In the genomic region with DNA sequence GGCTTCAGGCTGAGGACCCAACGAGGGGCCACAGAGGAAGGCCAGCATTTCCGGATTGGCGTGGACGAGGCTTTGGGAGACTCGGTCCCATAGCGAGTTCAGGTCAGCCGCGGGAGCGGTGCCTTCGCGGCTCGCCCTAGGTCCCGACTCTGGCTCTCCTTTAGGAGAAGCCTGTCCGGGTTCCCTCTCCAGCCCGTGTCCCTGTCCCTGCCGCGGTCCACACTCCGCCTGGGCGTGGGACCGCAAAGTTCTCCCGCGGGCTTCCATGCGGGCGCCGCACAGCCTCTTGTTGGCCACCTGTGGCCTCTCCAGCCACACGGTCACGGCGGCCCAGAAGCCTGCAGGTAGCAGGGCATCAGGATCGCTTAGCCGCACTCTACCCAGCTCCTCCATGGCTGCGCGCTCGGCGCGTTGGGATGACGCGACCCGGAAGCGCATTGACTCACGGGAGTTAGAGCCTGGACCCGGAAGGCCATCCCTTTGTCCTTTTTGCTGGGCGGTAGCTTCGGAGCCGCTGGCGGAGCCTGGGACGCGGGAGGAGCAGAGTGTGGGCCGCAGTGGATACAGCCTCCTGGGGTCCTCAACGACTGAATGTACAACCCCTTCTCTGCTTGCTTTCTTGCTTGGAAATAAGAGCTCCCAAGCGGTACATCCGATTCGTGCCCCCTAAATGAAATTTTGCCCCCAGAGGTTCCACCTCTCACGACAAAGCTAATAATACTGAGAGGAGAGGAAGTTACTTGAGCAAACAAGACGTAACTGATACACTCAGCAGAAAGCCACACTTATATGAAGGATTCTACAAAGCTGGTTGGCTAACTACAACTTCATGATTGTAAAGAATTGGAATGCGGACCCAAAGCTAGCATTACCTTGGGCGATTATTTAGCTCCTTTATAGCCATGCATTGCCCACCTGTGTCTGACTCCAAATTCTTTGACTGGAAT, we compare ENCODE assay signal across 8 mouse cellular contexts. TPM values are rescaled to one million over a fixed set of nuclear protein-coding genes. Genes with fewer than 3 reads are reported as not detected.
DNase-seq lines count a peak whose midpoint lies in the region; ATAC-seq lines count a peak whose summit lies in the region.

A gene (minus strand): TSS at position 418 of the 947 bp plus-strand sequence.

- H3K4me2 ChIP-seq in hindbrain, embryonic 11.5 days (replicated peaks; ENCODE audit: low read depth, low read length) = peak within 1 kb of the TSS; percentile 92

- H3K4me1 ChIP-seq in hindbrain, embryonic 11.5 days (replicated peaks; ENCODE audit: control insufficient read depth, insufficient read depth, low read length) = peaks cover 5% of the 10 kb centered on the region; the same call in 1 of the 2 replicates

- H3K4me3 ChIP-seq in hindbrain, embryonic 11.5 days (ENCODE audit: low read depth, low read length) = peak within 1 kb of the TSS; percentile 96

- H3K27me3 ChIP-seq in hindbrain, embryonic 11.5 days (ENCODE audit: control insufficient read depth, insufficient read depth, low read length) = no peaks in the 10 kb centered on the region

- H3K9me3 ChIP-seq in hindbrain, embryonic 11.5 days (ENCODE audit: control insufficient read depth, low read length) = no peaks in the 10 kb centered on the region

- peak within 1 kb of the TSS; percentile 86 for H3K27ac ChIP-seq in hindbrain, embryonic 11.5 days (ENCODE audit: low read depth, low read length)

- peak; percentile 100 for ATAC-seq in frontal cortex, adult (ENCODE audit: low TSS enrichment)
- peak; percentile 97 for ATAC-seq in hindbrain, embryonic 11.5 days (ENCODE audit: low FRiP score)

- WGBS in hindbrain, embryonic 11.5 days = 4% methylated on average over 56 of the region's 56 CpGs

- no peaks in the 10 kb centered on the region for H3K36me3 ChIP-seq in hindbrain, embryonic 11.5 days (ENCODE audit: control insufficient read depth, insufficient read depth, low read length)

- DNase-seq in MEL-GATA-1-ER (ENCODE audit: extremely low read depth, low read depth) = peak; percentile 86
- peak; percentile 87 for DNase-seq in cerebellum, adult 8-10 months
- DNase-seq in hindbrain, embryonic 11.5 days (ENCODE audit: low spot score) = peak; percentile 93
- peak; percentile 88 to 91 for DNase-seq in layer of hippocampus, postnatal 10 days (ENCODE audit: low spot score in 2 of 2)
- DNase-seq in lung, postnatal 10 days = peak; percentile 95
- DNase-seq in ovary, postnatal 36 days (ENCODE audit: low spot score) = peak; percentile 90
- DNase-seq in thymus, postnatal 25 days = peak; percentile 88

- H3K9ac ChIP-seq in hindbrain, embryonic 11.5 days (ENCODE audit: low read depth, low read length) = peak within 1 kb of the TSS; percentile 84

RNA-seq across cellular contexts. Expression of the gene that starts here (rescaled TPM):
- 7.8 and 9.3 TPM in 2 replicates for polyA plus RNA-seq in hindbrain, embryonic 11.5 days (2014; fragmentation: Nextera tagmentation; extraction: Ambion mirVana)
- 1 to 10 TPM; 8.3 to 9.5 TPM for total RNA-seq in layer of hippocampus, postnatal 10 days (2021)

Comparison
In these comparisons a context has a peak if more than half of its experiments do, and no peak if none do; other contexts are left out.
1. Peak in every context shown above with its lines: DNase-seq, ATAC-seq, H3K4me3 ChIP-seq and H3K27ac ChIP-seq.